Comparison of ENCODE assay signal across 29 mouse cellular contexts in genomic region chr12:109738911-109739310, GRCm38 (mm10).
"Had no signal": no experiment of that assay in that cellular context is flagged by ENCODE, and none has a peak within 500 bp of the region (broad histone marks: within the 10 kb centered on the region; RNA-seq: fewer than 3 reads in every experiment).

No protein-coding gene starts in this region.

- ATAC-seq: liver, embryonic 12.5 days; liver, postnatal 0 days; lung, postnatal 0 days; midbrain, embryonic 15.5 days; midbrain, embryonic 16.5 days had no signal

- H3K27ac ChIP-seq: left cerebral cortex, adult 2 months; limb, embryonic 10.5 days; limb, embryonic 12.5 days; limb, embryonic 13.5 days; limb, embryonic 15.5 days; liver, embryonic 12.5 days; liver, embryonic 13.5 days; liver, embryonic 14.5 days; liver, embryonic 15.5 days; lung, embryonic 15.5 days; macrophage; midbrain, embryonic 10.5 days; midbrain, embryonic 12.5 days; midbrain, embryonic 15.5 days had no signal

- DNase-seq: left cerebral cortex, postnatal 4 days; liver; liver, embryonic 13.5 days; liver, postnatal 0 days; lung, adult 18-20 months; lung, adult 2 months; lung, embryonic 14.5 days; lung, postnatal 10 days; lung, postnatal 14 days; lung, postnatal 36 days; midbrain, embryonic 14.5 days had no signal

- H3K9ac ChIP-seq: limb, embryonic 12.5 days; limb, embryonic 13.5 days; limb, embryonic 15.5 days; liver, embryonic 12.5 days; liver, embryonic 13.5 days; liver, embryonic 14.5 days; liver, embryonic 15.5 days; liver, postnatal 0 days; lung, embryonic 14.5 days; lung, embryonic 15.5 days; midbrain, embryonic 12.5 days; midbrain, embryonic 15.5 days had no signal

- H3K4me3 ChIP-seq: left cerebral cortex, adult 2 months; limb, embryonic 10.5 days; limb, embryonic 12.5 days; limb, embryonic 13.5 days; limb, embryonic 15.5 days; liver, embryonic 12.5 days; liver, embryonic 13.5 days; liver, embryonic 15.5 days; lung, embryonic 15.5 days; megakaryocyte, embryonic 14.5 days; midbrain, embryonic 10.5 days; midbrain, embryonic 12.5 days; midbrain, embryonic 15.5 days; myocyte had no signal

- H3K9me3 ChIP-seq: limb, embryonic 10.5 days; limb, embryonic 12.5 days; limb, embryonic 13.5 days; limb, embryonic 15.5 days; liver, embryonic 12.5 days; liver, embryonic 13.5 days; liver, embryonic 15.5 days; lung, embryonic 15.5 days; megakaryocyte, embryonic 14.5 days; midbrain, embryonic 10.5 days; midbrain, embryonic 12.5 days; midbrain, embryonic 15.5 days had no signal

- H3K27me3 ChIP-seq: limb, embryonic 12.5 days; limb, embryonic 13.5 days; limb, embryonic 15.5 days; liver, embryonic 12.5 days; liver, embryonic 13.5 days; liver, embryonic 15.5 days; lung, embryonic 15.5 days; megakaryocyte, embryonic 14.5 days; midbrain, embryonic 12.5 days; midbrain, embryonic 15.5 days had no signal

- H3K4me2 ChIP-seq: limb, embryonic 12.5 days; limb, embryonic 13.5 days; limb, embryonic 15.5 days; liver, embryonic 11.5 days; liver, embryonic 12.5 days; liver, embryonic 13.5 days; liver, embryonic 15.5 days; lung, embryonic 14.5 days; lung, embryonic 15.5 days; midbrain, embryonic 12.5 days; midbrain, embryonic 15.5 days had no signal

- H3K4me1 ChIP-seq: limb, embryonic 10.5 days; limb, embryonic 12.5 days; limb, embryonic 13.5 days; limb, embryonic 15.5 days; liver, embryonic 12.5 days; liver, embryonic 13.5 days; liver, embryonic 15.5 days; lung, embryonic 15.5 days; megakaryocyte, embryonic 14.5 days; midbrain, embryonic 12.5 days; midbrain, embryonic 15.5 days had no signal
